Mouse (Mus musculus): Measurements from ENCODE around the gene Krt87. TPM values are rescaled to one million over a fixed set of nuclear protein-coding genes. Genes with fewer than 3 reads are reported as not detected.

Gene Krt87
- polyA plus RNA-seq, 1 experiment from 2014 or later = not detected

GRCm38 (mm10) chr15:101479007-101479665 lies 40.5 kb upstream of the Krt87 start:
- Histone ChIP-seq H3K36me3 (replicated peaks; ENCODE audit: insufficient read depth, low read length) (no peaks in the 10 kb centered on the region), H3K4me1 (ENCODE audit: insufficient read depth) (no peaks in the 10 kb centered on the region), H3K9me3 (ENCODE audit: low read length) (no peaks in the 10 kb centered on the region), H3K4me3 (ENCODE audit: low read depth, low read length) (no peak overlapping the region), H3K27ac (ENCODE audit: low read depth) (no peak overlapping the region), H3K9ac (replicated peaks) (no peak overlapping the region), H3K4me2 (ENCODE audit: low read depth, low read length) (peak overlapping the region; percentile 55), H3K27me3 (ENCODE audit: insufficient read depth, low read length) (peaks cover 10% of the 10 kb centered on the region)
- 8% methylated on average over 31 of the region's 31 CpGs for WGBS (ENCODE audit: insufficient replicate concordance)
- ATAC-seq (no peak), DNase-seq (peak; percentile 58)
- TF ChIP-seq EP300 (IDR thresholded peaks at IDR 0.05; ENCODE audit: low read depth) (no peak), CTCF (IDR thresholded peaks at IDR 0.05; ENCODE audit: low read depth) (peak; percentile 54)

- 20% methylated on average over 10 of the region's 10 CpGs for WGBS (ENCODE audit: insufficient replicate concordance)
- no peaks in the 10 kb centered on the region for H3K4me1 ChIP-seq (ENCODE audit: insufficient read depth)
- H3K4me2 ChIP-seq (ENCODE audit: low read depth, low read length) = no peak within 1 kb of the TSS
- no peak within 1 kb of the TSS for H3K9ac ChIP-seq (replicated peaks)
- ATAC-seq (no peak), DNase-seq (peak; percentile 51)
- H3K9me3 ChIP-seq (ENCODE audit: low read length) = no peaks in the 10 kb centered on the region
- H3K36me3 ChIP-seq (replicated peaks; ENCODE audit: insufficient read depth, low read length) = no peaks in the 10 kb centered on the region
- no peak for TF ChIP-seq CTCF (IDR thresholded peaks at IDR 0.05; ENCODE audit: low read depth)
- TF ChIP-seq EP300 (IDR thresholded peaks at IDR 0.05; ENCODE audit: low read depth) = no peak
- H3K27me3 ChIP-seq (ENCODE audit: insufficient read depth, low read length) = no peaks in the 10 kb centered on the region
- no peak within 1 kb of the TSS for H3K27ac ChIP-seq (ENCODE audit: low read depth)
- no peak within 1 kb of the TSS for H3K4me3 ChIP-seq (ENCODE audit: low read depth, low read length)
Observed at GRCm38 (mm10) chr15:101472952-101473528, 34.4 kb upstream of the Krt87 start, which contains the start of gene Krt86. Krt86 (plus strand) TSS chr15:101473478.

- Histone ChIP-seq H3K27ac (ENCODE audit: low read depth) (no peak overlapping the region), H3K9me3 (ENCODE audit: low read length) (no peaks in the 10 kb centered on the region), H3K27me3 (ENCODE audit: insufficient read depth, low read length) (no peaks in the 10 kb centered on the region), H3K36me3 (replicated peaks; ENCODE audit: insufficient read depth, low read length) (no peaks in the 10 kb centered on the region), H3K4me1 (ENCODE audit: insufficient read depth) (no peaks in the 10 kb centered on the region), H3K4me3 (ENCODE audit: low read depth, low read length) (no peak overlapping the region), H3K9ac (replicated peaks) (no peak overlapping the region), H3K4me2 (ENCODE audit: low read depth, low read length) (no peak overlapping the region)
- TF ChIP-seq EP300 (IDR thresholded peaks at IDR 0.05; ENCODE audit: low read depth) = no peak
- no peak for TF ChIP-seq CTCF (IDR thresholded peaks at IDR 0.05; ENCODE audit: low read depth)
- ATAC-seq (no peak), DNase-seq (no peak)
- WGBS (ENCODE audit: insufficient replicate concordance) = 46% methylated on average over 4 of the region's 4 CpGs
Observed at GRCm38 (mm10) chr15:101469093-101469492, 30.5 kb upstream of the Krt87 start.

GRCm38 (mm10) chr15:101463651-101464050 lies 25.0 kb upstream of the Krt87 start, which contains the start of gene Krt81:
Krt81 (minus strand) TSS chr15:101463751.
- TF ChIP-seq EP300 (IDR thresholded peaks at IDR 0.05; ENCODE audit: low read depth) (no peak), CTCF (IDR thresholded peaks at IDR 0.05; ENCODE audit: low read depth) (no peak)
- no peaks in the 10 kb centered on the region for H3K4me1 ChIP-seq (ENCODE audit: insufficient read depth)
- no peaks in the 10 kb centered on the region for H3K36me3 ChIP-seq (replicated peaks; ENCODE audit: insufficient read depth, low read length)
- ATAC-seq = no peak
- WGBS (ENCODE audit: insufficient replicate concordance) = 75% methylated on average over 13 of the region's 13 CpGs
- no peak within 1 kb of the TSS for H3K4me3 ChIP-seq (ENCODE audit: low read depth, low read length)
- no peaks in the 10 kb centered on the region for H3K9me3 ChIP-seq (ENCODE audit: low read length)
- no peak within 1 kb of the TSS for H3K9ac ChIP-seq (replicated peaks)
- no peak within 1 kb of the TSS for H3K27ac ChIP-seq (ENCODE audit: low read depth)
- DNase-seq = no peak
- H3K4me2 ChIP-seq (ENCODE audit: low read depth, low read length) = no peak within 1 kb of the TSS
- no peaks in the 10 kb centered on the region for H3K27me3 ChIP-seq (ENCODE audit: insufficient read depth, low read length)

GRCm38 (mm10) chr15:101459283-101459682 lies 20.7 kb upstream of the Krt87 start:
- WGBS (ENCODE audit: insufficient replicate concordance) = 66% methylated on average over 14 of the region's 14 CpGs
- no peaks in the 10 kb centered on the region for H3K36me3 ChIP-seq (replicated peaks; ENCODE audit: insufficient read depth, low read length)
- ATAC-seq = no peak
- no peak overlapping the region for H3K9ac ChIP-seq (replicated peaks)
- no peaks in the 10 kb centered on the region for H3K27me3 ChIP-seq (ENCODE audit: insufficient read depth, low read length)
- H3K4me1 ChIP-seq (ENCODE audit: insufficient read depth) = no peaks in the 10 kb centered on the region
- DNase-seq = peak; percentile 29
- H3K27ac ChIP-seq (ENCODE audit: low read depth) = no peak overlapping the region
- no peak for TF ChIP-seq EP300 (IDR thresholded peaks at IDR 0.05; ENCODE audit: low read depth)
- peak; percentile 33 for TF ChIP-seq CTCF (IDR thresholded peaks at IDR 0.05; ENCODE audit: low read depth)
- H3K9me3 ChIP-seq (ENCODE audit: low read length) = 0 out of 2 replicates have a peak, but pooled peaks cover 2% of the 10 kb centered on the region
- H3K4me3 ChIP-seq (ENCODE audit: low read depth, low read length) = no peak overlapping the region
- no peak overlapping the region for H3K4me2 ChIP-seq (ENCODE audit: low read depth, low read length)

GRCm38 (mm10) chr15:101458361-101458930 lies 19.8 kb upstream of the Krt87 start:
- H3K4me2 ChIP-seq (ENCODE audit: low read depth, low read length) = no peak overlapping the region
- 67% methylated on average over 16 of the region's 16 CpGs for WGBS (ENCODE audit: insufficient replicate concordance)
- no peak for DNase-seq
- no peaks in the 10 kb centered on the region for H3K36me3 ChIP-seq (replicated peaks; ENCODE audit: insufficient read depth, low read length)
- H3K9me3 ChIP-seq (ENCODE audit: low read length) = 0 out of 2 replicates have a peak, but pooled peaks cover 2% of the 10 kb centered on the region
- no peak overlapping the region for H3K27ac ChIP-seq (ENCODE audit: low read depth)
- TF ChIP-seq EP300 (IDR thresholded peaks at IDR 0.05; ENCODE audit: low read depth) (no peak), CTCF (IDR thresholded peaks at IDR 0.05; ENCODE audit: low read depth) (no peak)
- H3K4me1 ChIP-seq (ENCODE audit: insufficient read depth) = no peaks in the 10 kb centered on the region
- H3K9ac ChIP-seq (replicated peaks) = no peak overlapping the region
- no peaks in the 10 kb centered on the region for H3K27me3 ChIP-seq (ENCODE audit: insufficient read depth, low read length)
- no peak overlapping the region for H3K4me3 ChIP-seq (ENCODE audit: low read depth, low read length)
- no peak for ATAC-seq
